Mouse (Mus musculus): Measurements from ENCODE around the gene Adprm.
"Not testable (repeated sequence)": the region's sequence is repeated elsewhere in the genome, so short reads cannot be mapped to it uniquely, and the experiment has no call there.

Adprm gene

DNA sequence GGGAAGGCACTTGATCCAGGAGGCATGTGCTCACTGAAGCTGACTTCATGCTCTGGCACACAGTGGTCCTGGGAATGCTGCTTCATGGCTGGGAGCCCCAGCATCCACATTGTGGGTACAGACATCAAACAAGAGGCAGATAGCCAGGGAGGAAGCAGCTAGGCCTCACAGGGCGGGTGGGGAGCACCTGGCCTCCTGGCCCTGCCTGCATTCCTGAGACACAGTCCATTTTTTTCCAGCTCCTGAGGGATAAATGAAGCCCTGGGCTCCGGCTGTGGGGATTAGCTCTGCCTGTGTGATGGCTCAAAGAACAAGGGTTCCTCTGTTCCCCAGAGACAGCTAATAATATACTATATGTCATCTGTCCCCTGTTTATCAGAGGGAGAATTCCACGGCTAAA, 22.6 kb upstream of the Adprm start:
- DNase-seq = no peak

- no peak for DNase-seq
Observed at GRCm38 (mm10) chr11:67072615-67073130, 20.3 kb upstream of the Adprm start.

DNA sequence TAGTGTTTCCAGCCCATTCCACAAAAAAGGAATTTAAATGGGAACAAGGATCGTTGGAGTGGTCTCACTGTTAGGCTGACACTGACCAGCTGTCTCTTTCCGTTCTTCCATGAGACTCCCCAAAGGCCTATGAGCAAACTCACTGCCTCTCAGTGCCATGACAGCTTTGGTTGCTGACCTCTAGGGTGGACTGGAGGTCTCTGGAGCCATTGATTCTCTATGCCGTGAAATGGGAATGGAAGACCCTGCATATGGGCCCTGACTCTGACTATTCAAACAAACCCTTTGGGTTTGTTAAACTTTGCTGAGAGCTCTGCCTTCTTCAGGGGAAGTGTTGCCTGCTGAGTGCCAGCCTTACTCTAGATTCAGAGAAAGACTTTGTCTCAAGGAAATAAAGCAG, 15.3 kb upstream of the Adprm start:
- no peak for DNase-seq

GRCm38 (mm10) chr11:67062726-67063125, 10.3 kb upstream of the Adprm start:
- no peak for DNase-seq

GRCm38 (mm10) chr11:67061311-67061710, 8.9 kb upstream of the Adprm start:
- DNase-seq = no peak

DNA sequence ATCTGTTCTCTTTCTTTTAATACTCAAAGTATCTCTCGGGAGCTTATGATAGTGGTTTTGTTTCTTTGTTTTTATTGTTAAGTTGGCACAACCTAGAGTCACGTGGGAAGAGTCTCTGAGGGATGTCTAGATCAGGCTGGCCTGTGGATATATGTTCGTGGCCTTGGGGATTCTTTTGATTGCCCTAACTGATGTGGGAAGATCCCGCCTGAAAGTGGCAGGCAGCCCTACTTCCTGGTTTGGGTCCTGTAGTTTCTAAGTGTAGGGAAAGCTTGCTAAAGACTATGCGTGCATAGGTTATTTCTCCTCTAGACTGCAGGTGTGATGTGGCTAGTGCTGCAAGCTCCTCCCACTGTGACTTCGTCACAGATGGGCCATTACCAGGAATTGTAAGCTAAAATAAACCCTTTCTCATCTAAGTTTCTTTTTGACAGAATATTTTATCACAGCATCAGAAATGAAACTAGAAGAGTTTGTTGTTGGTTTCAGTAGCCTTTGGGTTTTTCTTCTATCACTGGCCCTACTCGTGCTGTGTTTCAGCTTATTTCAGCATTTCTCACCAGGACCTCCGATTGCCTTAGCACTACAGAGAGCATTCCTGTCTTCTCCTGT, 2.5 kb upstream of the Adprm start:
- no peak for DNase-seq

- no peak for DNase-seq
Observed at GRCm38 (mm10) chr11:67051676-67052320, 596 bp downstream of the Adprm start.

GRCm38 (mm10) chr11:67049256-67049655, 3.1 kb downstream of the Adprm start:
- DNase-seq = no peak

DNA sequence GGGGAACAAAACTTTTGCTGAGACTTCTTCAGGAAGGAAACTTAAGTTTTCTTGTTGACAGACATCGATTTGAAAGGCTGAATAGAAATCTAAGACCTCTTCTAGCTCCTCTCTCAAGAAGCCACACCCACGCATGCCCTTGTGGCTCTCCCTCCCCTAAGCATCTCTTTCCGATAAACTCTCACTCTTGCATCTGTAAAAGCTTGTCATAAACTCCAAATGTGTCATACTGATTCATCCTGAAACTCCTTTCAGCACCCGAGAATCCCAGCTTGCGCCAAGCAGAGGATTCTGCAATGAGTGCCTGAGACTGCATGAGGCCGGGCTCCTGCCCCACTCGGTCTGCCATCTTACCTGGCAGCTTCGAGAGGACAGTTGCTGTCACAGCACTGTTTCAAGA, 3.9 kb downstream of the Adprm start:
- DNase-seq = no peak

DNA sequence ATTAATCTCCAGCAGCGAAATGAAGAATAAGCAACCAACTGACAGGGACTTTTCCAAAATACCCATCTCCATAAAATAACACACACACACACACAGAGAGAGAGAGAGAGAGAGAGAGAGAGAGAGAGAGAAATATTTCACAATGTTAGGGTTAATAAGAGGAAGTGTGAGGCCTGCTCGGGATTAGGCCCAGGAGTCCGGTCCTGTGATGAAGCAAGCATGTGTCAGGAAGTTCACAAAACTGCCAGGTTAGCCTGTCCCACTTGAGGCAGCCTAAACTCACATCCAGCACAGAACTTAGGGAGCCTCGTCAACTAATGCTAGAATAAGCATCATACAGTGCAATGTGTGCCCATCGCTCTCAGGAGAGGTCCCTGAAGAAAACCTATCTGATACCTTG, 5.2 kb downstream of the Adprm start:
- DNase-seq = no peak

DNA sequence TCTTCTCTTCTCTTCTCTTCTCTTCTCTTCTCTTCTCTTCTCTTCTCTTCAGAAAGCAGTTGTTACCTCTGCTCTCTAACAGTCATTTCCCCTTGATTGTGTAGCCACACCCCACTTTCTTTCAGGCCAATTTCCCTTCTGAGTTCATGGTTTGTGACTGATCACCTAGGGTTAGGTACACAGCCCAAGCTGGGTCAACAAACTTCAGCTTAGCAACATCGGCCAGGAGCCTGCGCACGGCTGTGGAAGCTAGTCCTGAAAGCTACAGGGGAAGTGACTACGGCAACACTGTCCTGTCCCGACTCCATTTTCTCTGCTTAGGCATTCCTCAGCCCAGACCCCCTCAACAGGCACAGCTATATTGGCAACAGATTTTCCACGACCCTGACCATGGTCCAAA, 7.4 kb downstream of the Adprm start:
- no peak for DNase-seq

GRCm38 (mm10) chr11:67043007-67043406, 9.4 kb downstream of the Adprm start:
- DNase-seq = no peak

DNA sequence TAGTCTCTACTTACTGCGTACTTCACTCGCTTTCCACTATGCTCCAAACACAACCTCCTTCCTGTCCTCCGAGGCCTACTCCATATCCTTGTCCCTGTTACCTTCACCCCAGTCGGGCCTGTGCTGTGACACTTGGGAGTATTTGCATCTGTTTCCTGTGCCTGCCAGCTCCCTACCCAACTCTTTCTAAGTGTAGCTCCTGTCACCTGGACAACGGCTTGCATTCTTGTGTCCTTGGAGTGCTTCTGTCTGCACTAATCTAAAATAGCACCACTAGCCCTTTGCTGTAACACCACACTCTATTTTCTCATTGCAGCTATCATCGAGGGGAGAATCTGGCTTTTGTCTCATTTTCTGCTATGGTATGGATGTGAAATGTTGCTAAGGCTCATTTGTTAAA, 11.9 kb downstream of the Adprm start:
- DNase-seq = no peak

GRCm38 (mm10) chr11:67039799-67040198, 12.6 kb downstream of the Adprm start:
- no peak for DNase-seq

- no peak for DNase-seq
Observed at GRCm38 (mm10) chr11:67036892-67037291, 15.5 kb downstream of the Adprm start.

DNA sequence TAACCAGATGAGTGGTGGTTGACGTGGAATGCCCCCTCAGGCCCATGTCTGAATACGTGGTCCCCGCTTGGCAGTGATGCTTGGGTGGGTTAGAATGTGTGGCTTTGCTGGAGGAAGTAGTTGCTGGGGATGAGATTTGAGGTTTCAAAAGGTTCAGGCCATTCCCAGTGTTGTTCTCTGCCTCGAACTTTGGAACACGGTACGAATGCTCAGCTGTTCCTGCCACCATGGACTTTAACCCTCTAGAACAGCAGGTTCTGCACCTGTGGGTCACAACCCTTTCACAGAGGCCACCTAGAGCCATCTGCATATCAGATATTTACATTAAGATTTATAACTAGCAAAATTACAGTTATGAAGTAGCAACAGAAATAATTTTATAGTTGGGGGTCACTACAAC, 16.2 kb downstream of the Adprm start:
- no peak for DNase-seq

GRCm38 (mm10) chr11:67034775-67035485, 17.5 kb downstream of the Adprm start:
- no peak for DNase-seq

DNA sequence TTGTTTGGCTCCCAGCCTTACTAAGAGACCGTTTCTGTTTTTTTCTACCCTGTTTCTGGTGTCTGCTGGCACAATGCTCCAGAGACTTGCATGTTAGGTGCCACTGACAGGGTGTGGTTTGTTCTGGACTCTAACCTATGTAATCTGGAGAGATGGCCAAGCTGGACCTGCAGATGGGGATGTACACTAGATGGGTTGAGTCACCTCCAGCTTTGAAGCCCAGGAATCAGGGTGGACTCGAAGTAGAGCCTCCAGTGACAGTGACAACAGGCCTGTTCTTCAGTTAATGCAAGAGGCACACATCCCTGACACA, 20.8 kb downstream of the Adprm start:
- DNase-seq = no peak

DNA sequence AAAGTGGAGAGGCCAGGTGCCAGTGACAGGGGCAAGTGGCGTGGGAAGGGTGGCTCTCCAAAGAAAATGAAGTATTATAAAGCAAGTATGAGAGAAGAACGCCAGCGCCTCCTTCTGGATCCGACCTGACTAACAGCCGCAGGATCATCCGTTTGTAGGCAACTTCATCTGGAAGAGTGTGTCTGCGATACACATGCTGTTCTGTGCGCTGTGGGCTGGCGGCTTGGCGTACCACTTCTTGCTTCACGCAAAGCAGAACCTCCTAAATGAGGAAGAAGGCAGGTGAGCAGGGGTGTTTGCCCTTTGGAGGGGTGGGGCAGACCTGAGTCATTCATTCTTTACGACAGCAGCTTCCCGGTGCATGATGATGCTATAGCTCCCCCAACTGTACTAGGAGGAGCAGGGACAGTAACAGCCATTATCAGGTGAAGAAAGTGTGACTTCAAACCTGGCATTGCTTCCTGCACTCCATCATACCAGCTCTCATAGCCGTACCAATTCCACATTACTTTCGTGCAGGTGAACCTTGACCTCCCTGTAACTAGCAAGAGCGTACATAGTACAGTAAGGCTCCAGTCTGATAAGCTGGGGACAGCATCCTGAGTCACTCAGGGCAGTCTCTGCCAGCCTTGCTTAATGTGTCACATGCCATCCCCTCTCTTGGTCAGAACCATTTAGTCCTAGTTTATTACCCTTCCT, 21.3 kb downstream of the Adprm start:
- no peak for DNase-seq

DNA sequence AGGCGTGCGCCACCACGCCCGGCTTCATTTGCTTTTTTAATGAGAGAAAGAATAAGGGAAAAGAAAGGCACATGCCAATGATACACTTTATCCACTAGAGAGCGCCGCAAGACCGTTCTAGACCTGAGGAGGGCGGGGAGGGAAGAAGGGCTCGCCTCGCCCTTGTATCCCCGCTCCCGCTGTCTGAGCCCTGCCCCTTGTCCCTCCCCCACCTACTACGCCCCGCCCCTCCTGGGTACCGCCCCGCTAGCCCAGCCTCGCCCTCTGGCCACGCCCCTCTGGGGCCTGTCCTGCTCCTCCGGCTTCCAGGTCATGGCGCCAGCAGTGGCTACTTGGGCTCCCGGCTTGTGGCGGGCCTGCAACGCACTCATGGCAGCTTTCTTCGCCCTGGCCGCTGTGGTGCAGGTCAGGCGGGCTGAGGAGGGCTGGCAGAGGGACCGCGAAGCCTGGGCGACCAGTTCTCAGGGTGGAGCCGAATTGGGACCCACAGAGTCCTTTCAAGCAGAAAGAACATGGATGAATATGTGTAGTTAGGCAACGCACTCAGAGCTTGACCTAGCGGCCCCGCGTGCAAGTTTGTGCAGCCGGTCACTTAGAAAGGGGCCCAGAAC, 27.4 kb downstream of the Adprm start, which contains the start of gene Tmem220:
TSS of gene Tmem220 (plus strand) at position 288 of the 611 bp plus-strand sequence.
- peak; percentile 92 for DNase-seq

DNA sequence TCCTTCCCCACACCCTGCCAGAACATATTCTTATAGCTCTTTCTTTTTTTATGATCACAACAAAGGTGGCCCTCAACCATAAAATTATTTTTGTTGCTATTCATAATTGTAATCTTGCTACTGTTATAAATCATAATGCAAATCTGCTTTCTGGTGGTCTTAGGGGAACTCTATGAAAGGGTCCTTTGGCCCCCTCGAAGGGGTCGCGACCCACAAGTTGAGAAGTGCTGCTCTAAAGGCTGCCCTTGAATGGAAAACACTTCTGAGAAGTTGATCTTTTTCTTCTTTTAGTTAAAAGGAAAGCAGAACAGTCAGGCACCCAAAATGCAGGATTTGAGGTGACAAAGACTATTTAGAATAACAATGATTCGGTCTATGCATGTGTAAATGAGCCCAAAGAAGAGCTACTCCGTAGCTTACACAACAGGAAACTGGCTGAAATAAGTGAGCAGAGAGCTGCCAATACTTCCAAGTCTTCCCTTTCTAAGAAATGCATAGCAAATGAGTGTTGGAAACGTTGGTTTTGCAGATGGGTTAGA, 28.5 kb downstream of the Adprm start:
- DNase-seq = no peak

DNA sequence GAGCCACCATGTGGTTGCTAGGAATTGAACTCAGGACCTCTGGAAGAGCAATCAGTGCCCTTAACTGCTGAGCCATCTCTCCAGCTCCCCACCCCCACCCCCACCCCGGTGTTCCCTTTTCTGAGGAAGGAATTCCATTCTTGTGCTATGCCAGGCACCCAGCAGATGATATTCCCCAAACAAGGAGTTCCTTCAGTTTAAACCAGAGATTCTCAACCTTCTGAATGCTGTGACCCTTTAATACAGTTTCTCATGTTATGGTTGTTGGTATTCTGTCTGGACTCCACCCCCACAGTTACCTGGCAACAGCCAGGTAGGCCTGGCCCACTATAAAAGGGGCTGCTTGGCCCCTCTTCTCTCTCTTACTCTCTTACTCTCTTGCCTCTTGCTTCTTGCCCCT, 29.2 kb downstream of the Adprm start:
- not testable (repeated sequence) for DNase-seq
